Mouse (Mus musculus) cerebellum, postnatal 14 days (tissue): ENCODE measurements around the gene Tas2r106.

Experiments
- DNase-seq, 2 experiments: peaks; one replicate each; pipeline ENCODE4 v3.0.0; 2021; ENCODE audit warnings: mixed read lengths in 2 of 2

Tas2r106 gene

GRCm38 (mm10) chr6:131678786-131679185 is at the start of gene Tas2r106:
Gene Tas2r106, minus strand, starts transcription at chr6:131678886.
- no peak for DNase-seq

GRCm38 (mm10) chr6:131712803-131713202 is 34.1 kb upstream of the Tas2r106 start:
- no peak for DNase-seq

- DNase-seq: no peak
These were observed 11.3 kb upstream of the Tas2r106 start, which contains the start of gene Tas2r114 for GRCm38 (mm10) chr6:131689963-131690362. Gene Tas2r114, minus strand, starts transcription at chr6:131690063.

GRCm38 (mm10) chr6:131687395-131687794 is 8.7 kb upstream of the Tas2r106 start, which contains the start of gene Tas2r105:
Gene Tas2r105, minus strand, starts transcription at chr6:131687495.
- no peak for DNase-seq

- DNase-seq: no peak
These were observed 7.0 kb upstream of the Tas2r106 start, which contains the start of gene Tas2r104 for GRCm38 (mm10) chr6:131685644-131686043. Gene Tas2r104, minus strand, starts transcription at chr6:131685744.

GRCm38 (mm10) chr6:131660049-131660448 is 18.6 kb downstream of the Tas2r106 start, which contains the start of gene Tas2r107:
Gene Tas2r107, minus strand, starts transcription at chr6:131660149.
- no peak for DNase-seq

GRCm38 (mm10) chr6:131630812-131631211 is 47.9 kb downstream of the Tas2r106 start, which contains the start of gene Tas2r130:
Gene Tas2r130, minus strand, starts transcription at chr6:131630912.
- DNase-seq: no peak
